Mouse (Mus musculus) midbrain, embryonic 11.5 days (tissue): ENCODE data around the gene Ear14. TPM values are rescaled to one million over a fixed set of nuclear protein-coding genes. Genes with fewer than 3 reads are reported as not detected.
"Not testable (repeated sequence)": the region's sequence is repeated elsewhere in the genome, so short reads cannot be mapped to it uniquely, and the experiment has no call there.

Source experiments
- ATAC-seq: fragments of 200-750 bp; cut with Nextera tagmentation; 2 replicates; pipeline ENCODE4 v1.8.0; 2017; ENCODE audit warnings: moderate TSS enrichment, moderate library complexity; ENCODE audit not compliant: low FRiP score
- DNase-seq: peaks from one replicate; pipeline ENCODE4 v3.0.0; 2015; ENCODE audit warnings: low spot score; ENCODE audit errors: missing footprints
- H3K27ac ChIP-seq: fragments of 300-500 bp; sonication (generic); 2 replicates; pipeline ENCODE4 v1.5.1; 2014; ENCODE audit warnings: low read depth, low read length
- H3K27me3 ChIP-seq: fragments of 300-500 bp; sonication (generic); 2 replicates; pipeline ENCODE4 v1.6.1; 2014; ENCODE audit warnings: mild to moderate bottlenecking, low read length, moderate library complexity, mixed read lengths; ENCODE audit not compliant: control insufficient read depth, insufficient read depth
- H3K36me3 ChIP-seq: fragments of 300-500 bp; sonication (generic); 2 replicates; pipeline ENCODE4 v1.6.1; 2014; ENCODE audit warnings: mild to moderate bottlenecking, low read length, moderate library complexity, mixed read lengths; ENCODE audit not compliant: control insufficient read depth, insufficient read depth
- H3K4me1 ChIP-seq: fragments of 300-500 bp; sonication (generic); 2 replicates; pipeline ENCODE4 v1.6.1; 2014; ENCODE audit warnings: low read length; ENCODE audit not compliant: control insufficient read depth, insufficient read depth
- H3K4me2 ChIP-seq: fragments of 300-500 bp; sonication (generic); 2 replicates; pipeline ENCODE4 v1.6.1; 2014; ENCODE audit warnings: mild to moderate bottlenecking, moderate library complexity
- H3K4me3 ChIP-seq: fragments of 300-500 bp; sonication (generic); 2 replicates; pipeline ENCODE4 v1.5.1; 2014; ENCODE audit warnings: low read depth, low read length
- H3K9ac ChIP-seq: fragments of 300-500 bp; sonication (generic); 2 replicates; pipeline ENCODE4 v1.6.1; 2014; ENCODE audit warnings: low read length
- H3K9me3 ChIP-seq: fragments of 300-500 bp; sonication (generic); 2 replicates; pipeline ENCODE4 v1.6.1; 2016; ENCODE audit warnings: low read length; ENCODE audit not compliant: control insufficient read depth
- WGBS: fragments of 180-500 bp; shearing (Covaris S2); extraction: QIAGEN DNeasy Blood & Tissue Kit; methylation state at CpG from one replicate; pipeline ENCODE4 v1.1.7; 2014; 5-methylcytosine and 5-hydroxymethylcytosine counted together
- polyA plus RNA-seq: library from polyadenylated mRNA; unstranded; fragments of >200 nt; fragmentation: Nextera tagmentation; extraction: Ambion mirVana; gene quantifications from 2 replicates; pipeline ENCODE4 v1.2.1, GENCODE M21; 2014

Gene Ear14
- polyA plus RNA-seq, 1 experiment from 2014 or later, result not detected

GRCm38 (mm10) chr14:51172947-51173346 lies 30.2 kb upstream of the Ear14 start:
- not testable (repeated sequence) for H3K9me3 ChIP-seq, H3K27me3 ChIP-seq, H3K4me2 ChIP-seq, H3K4me1 ChIP-seq, H3K9ac ChIP-seq, DNase-seq, ATAC-seq, H3K4me3 ChIP-seq, H3K27ac ChIP-seq, H3K36me3 ChIP-seq
- WGBS, result 50% methylated on average over 4 of the region's 4 CpGs

- no peak overlapping the region for H3K4me3 ChIP-seq
- no peak for ATAC-seq
- no peak for DNase-seq
- no peak overlapping the region for H3K9ac ChIP-seq
- no peak overlapping the region for H3K27ac ChIP-seq
- H3K4me1 ChIP-seq, result no peaks in the 10 kb centered on the region
- no peaks in the 10 kb centered on the region for H3K27me3 ChIP-seq
- no peaks in the 10 kb centered on the region for H3K9me3 ChIP-seq
- no peaks in the 10 kb centered on the region for H3K36me3 ChIP-seq
- WGBS, result 79% methylated on average over 4 of the region's 4 CpGs
- H3K4me2 ChIP-seq, result no peak overlapping the region
These were observed 29.3 kb upstream of the Ear14 start for GRCm38 (mm10) chr14:51173843-51174242.

GRCm38 (mm10) chr14:51181051-51181450 lies 22.1 kb upstream of the Ear14 start:
- H3K9me3 ChIP-seq, H3K4me2 ChIP-seq, H3K27me3 ChIP-seq, H3K4me1 ChIP-seq, H3K4me3 ChIP-seq, H3K9ac ChIP-seq, H3K36me3 ChIP-seq, H3K27ac ChIP-seq, DNase-seq, ATAC-seq: not testable (repeated sequence)
- WGBS, result 88% methylated on average over 2 of the region's 2 CpGs

GRCm38 (mm10) chr14:51195681-51196080 lies 7.5 kb upstream of the Ear14 start:
- Histone ChIP-seq H3K27me3 (no peaks in the 10 kb centered on the region), H3K9ac (no peak overlapping the region), H3K9me3 (no peaks in the 10 kb centered on the region), H3K4me3 (no peak overlapping the region), H3K27ac (no peak overlapping the region), H3K4me2 (no peak overlapping the region), H3K36me3 (no peaks in the 10 kb centered on the region), H3K4me1 (no peaks in the 10 kb centered on the region)
- ATAC-seq, result no peak
- WGBS, result 92% methylated on average over 4 of the region's 4 CpGs
- no peak for DNase-seq

- WGBS, result 79% methylated on average over 5 of the region's 5 CpGs
These were observed 3.8 kb upstream of the Ear14 start, which contains the start of gene Ang2 for GRCm38 (mm10) chr14:51199098-51200023. Gene Ang2 (minus strand): TSS chr14:51199148.

DNA sequence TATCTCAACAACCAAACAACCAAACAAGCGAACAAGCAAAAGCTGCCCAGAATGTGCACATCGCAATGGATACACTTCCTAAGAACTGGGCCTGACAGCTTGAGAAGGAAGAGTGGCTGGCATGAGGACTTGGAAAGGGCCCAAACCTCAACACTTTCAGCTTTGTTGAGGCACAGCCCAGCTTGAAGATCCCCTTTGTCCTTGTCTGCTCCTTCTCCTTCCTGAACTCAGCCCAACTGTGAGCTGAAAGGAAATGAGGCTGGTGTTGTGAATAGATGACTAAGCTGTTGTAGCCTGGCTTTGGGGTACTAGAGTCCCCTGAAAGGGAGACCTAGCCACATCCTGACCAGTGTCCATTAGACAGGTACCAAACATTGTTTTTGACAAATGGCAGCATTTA lies 3.1 kb upstream of the Ear14 start:
- Histone ChIP-seq H3K4me1 (no peaks in the 10 kb centered on the region), H3K9me3 (no peaks in the 10 kb centered on the region), H3K36me3 (no peaks in the 10 kb centered on the region), H3K9ac (no peak overlapping the region), H3K4me3 (no peak overlapping the region), H3K4me2 (no peak overlapping the region), H3K27ac (no peak overlapping the region), H3K27me3 (no peaks in the 10 kb centered on the region)
- DNase-seq (no peak), ATAC-seq (no peak)
- WGBS, result 94% methylated on average over 2 of the region's 2 CpGs

More at GRCm38 (mm10) chr14:51199098-51200023, 3.8 kb upstream of the Ear14 start, which contains the start of gene Ang2:
- Histone ChIP-seq H3K9ac (no peak within 1 kb of the TSS), H3K27me3 (no peaks in the 10 kb centered on the region), H3K27ac (no peak within 1 kb of the TSS), H3K36me3 (no peaks in the 10 kb centered on the region), H3K9me3 (no peaks in the 10 kb centered on the region), H3K4me2 (no peak within 1 kb of the TSS), H3K4me1 (no peaks in the 10 kb centered on the region), H3K4me3 (no peak within 1 kb of the TSS)
- no peak for ATAC-seq
- DNase-seq, result no peak

DNA sequence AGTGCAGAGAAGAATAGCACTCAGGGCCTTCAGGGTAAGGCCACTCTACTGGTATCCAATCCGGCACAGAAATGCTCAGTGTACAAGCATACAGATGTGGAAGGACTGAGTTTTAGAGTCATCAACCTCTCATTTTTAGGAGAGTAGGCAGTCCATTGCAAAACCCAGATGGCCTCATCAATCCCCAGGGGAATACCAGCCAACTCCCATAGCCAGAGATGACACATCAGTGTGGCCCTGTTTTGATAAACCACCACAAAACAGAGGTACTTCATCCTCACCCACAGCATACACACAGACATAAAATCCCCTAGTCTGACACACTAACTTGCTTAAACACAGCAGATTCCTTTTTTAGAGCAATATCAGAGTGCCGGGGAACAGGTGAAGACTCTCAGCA lies 2.7 kb upstream of the Ear14 start:
- no peak overlapping the region for H3K4me3 ChIP-seq
- H3K9me3 ChIP-seq, result no peaks in the 10 kb centered on the region
- ATAC-seq, result no peak
- WGBS, result 89% methylated on average over 2 of the region's 2 CpGs
- H3K36me3 ChIP-seq, result no peaks in the 10 kb centered on the region
- no peaks in the 10 kb centered on the region for H3K27me3 ChIP-seq
- H3K4me2 ChIP-seq, result no peak overlapping the region
- no peak for DNase-seq
- H3K4me1 ChIP-seq, result no peaks in the 10 kb centered on the region
- H3K27ac ChIP-seq, result no peak overlapping the region
- H3K9ac ChIP-seq, result no peak overlapping the region

DNA sequence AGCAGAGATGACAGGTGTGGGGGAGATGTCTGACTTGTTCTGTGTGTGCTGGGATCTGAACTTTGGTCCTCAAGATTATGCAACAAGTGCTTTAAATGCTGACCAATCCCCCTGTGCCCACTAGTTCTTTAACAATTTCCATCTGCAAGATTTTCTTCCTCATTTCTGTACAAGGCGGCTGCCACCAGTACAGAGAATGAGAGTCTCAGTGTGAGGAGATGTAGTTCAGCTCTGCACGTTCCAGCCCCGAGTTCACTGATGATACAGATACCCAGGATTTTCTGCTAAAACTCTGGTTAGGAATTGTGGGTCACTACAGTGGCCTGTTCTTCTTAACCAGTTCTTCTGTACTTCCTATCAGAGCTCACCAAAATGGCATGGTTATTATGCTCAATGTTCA lies 16.9 kb downstream of the Ear14 start:
- H3K27me3 ChIP-seq, H3K4me2 ChIP-seq, DNase-seq, H3K36me3 ChIP-seq, H3K9me3 ChIP-seq, ATAC-seq, H3K9ac ChIP-seq, H3K27ac ChIP-seq, H3K4me1 ChIP-seq, H3K4me3 ChIP-seq: not testable (repeated sequence)
- 92% methylated on average over 3 of the region's 3 CpGs for WGBS

DNA sequence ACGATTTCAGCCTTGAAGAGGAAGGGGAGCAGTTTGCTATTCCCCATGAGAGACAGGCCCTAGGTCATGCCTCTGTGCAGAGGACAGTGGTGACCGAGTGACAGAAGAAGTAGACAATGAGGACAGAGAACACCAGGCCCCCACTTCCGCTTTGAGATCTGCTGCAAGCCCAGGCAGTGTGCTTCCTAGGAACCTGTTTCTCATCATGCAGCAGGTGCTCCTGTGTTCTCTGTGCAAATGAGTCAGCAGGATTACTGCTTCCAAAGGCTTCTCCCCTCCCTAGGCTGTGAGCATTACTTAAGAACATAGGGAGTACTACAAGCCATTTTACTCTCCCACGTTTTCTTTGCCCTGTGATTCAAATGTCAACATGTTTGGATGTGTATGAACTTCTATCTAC lies 26.5 kb downstream of the Ear14 start:
- 61% methylated on average over 4 of the region's 4 CpGs for WGBS
- H3K9ac ChIP-seq, H3K27ac ChIP-seq, H3K4me1 ChIP-seq, H3K4me2 ChIP-seq, ATAC-seq, H3K9me3 ChIP-seq, H3K4me3 ChIP-seq, H3K36me3 ChIP-seq, DNase-seq, H3K27me3 ChIP-seq: not testable (repeated sequence)
